Mouse (Mus musculus) brain, embryonic 14.5 days (tissue): ENCODE measurements around the gene Zp1.

Experiments used
- CTCF ChIP-seq: fragments of 200-500 bp; IDR thresholded peaks from 2 replicates; pipeline ENCODE4 v1.5.1; 2012; ENCODE audit warnings: inconsistent platforms, mild to moderate bottlenecking, moderate library complexity, borderline replicate concordance; ENCODE audit not compliant: insufficient read depth, insufficient read length; ENCODE audit errors: extremely low read depth
- POLR2A ChIP-seq: fragments of 200-500 bp; IDR thresholded peaks from 2 replicates; pipeline ENCODE4 v1.6.1; 2012; ENCODE audit warnings: mild to moderate bottlenecking, inconsistent platforms, borderline replicate concordance; ENCODE audit not compliant: poor library complexity, insufficient read depth, insufficient read length, severe bottlenecking; ENCODE audit errors: extremely low read depth

DNA sequence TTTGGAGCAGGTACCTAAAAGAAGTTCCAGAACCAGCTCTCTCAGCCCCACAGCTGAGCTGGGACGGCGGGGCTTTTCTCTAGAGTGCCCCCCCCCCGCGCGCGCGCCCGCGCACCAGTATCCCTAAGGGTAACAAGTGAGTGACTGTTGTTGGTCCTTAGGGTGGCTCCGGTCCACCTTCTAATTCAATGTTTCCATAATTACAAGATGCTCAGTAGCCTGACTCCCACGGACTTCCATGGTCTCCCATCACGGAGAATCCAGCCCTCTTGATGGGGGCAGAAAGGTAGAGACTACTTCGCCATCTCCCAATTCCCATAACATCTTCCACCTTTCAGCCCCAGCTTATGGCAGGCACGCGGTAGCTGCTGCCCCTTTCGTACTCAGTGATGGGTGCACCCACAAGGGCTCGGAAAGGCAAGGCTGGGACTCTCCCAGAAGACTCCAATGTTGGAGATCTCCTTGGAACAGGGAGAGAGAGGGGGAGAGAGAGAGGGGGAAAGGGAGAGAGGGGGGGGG lies 51.8 kb downstream of the Zp1 start:
- TF ChIP-seq POLR2A (no peak), CTCF (no peak)
